Mouse (Mus musculus) hindbrain, embryonic 15.5 days (tissue): ENCODE measurements around the gene Cxcl10. TPM values are rescaled to one million over a fixed set of nuclear protein-coding genes. Genes with fewer than 3 reads are reported as not detected.
"Not testable (repeated sequence)": the region's sequence is repeated elsewhere in the genome, so short reads cannot be mapped to it uniquely, and the experiment has no call there.

Experiments
- ATAC-seq: fragments of 200-750 bp; cut with Nextera tagmentation; 2 replicates; pipeline ENCODE4 v1.8.0; 2017; ENCODE audit warnings: low read depth, moderate number of reproducible peaks, moderate TSS enrichment; ENCODE audit not compliant: low FRiP score
- H3K27ac ChIP-seq: fragments of 300-500 bp; sonication (generic); replicated peaks from 2 replicates; pipeline ENCODE4 v1.5.1; 2015; ENCODE audit warnings: mild to moderate bottlenecking, inconsistent platforms
- H3K27me3 ChIP-seq: fragments of 300-500 bp; sonication (generic); 2 replicates; pipeline ENCODE4 v1.6.1; 2015; ENCODE audit warnings: control low read depth, inconsistent platforms
- H3K36me3 ChIP-seq: fragments of 300-500 bp; sonication (generic); 2 replicates; pipeline ENCODE4 v1.6.1; 2015; ENCODE audit warnings: control low read depth, inconsistent platforms
- H3K4me1 ChIP-seq: fragments of 300-500 bp; sonication (generic); replicated peaks from 2 replicates; pipeline ENCODE4 v1.6.1; 2015; ENCODE audit warnings: control low read depth, inconsistent platforms
- H3K4me2 ChIP-seq: fragments of 300-500 bp; sonication (generic); 2 replicates; pipeline ENCODE4 v1.6.1; 2015; ENCODE audit warnings: moderate library complexity, mild to moderate bottlenecking, inconsistent platforms
- H3K4me3 ChIP-seq: fragments of 300-500 bp; sonication (generic); 2 replicates; pipeline ENCODE4 v1.5.1; 2015; ENCODE audit warnings: mild to moderate bottlenecking, inconsistent platforms
- H3K9ac ChIP-seq: fragments of 300-500 bp; sonication (generic); 2 replicates; pipeline ENCODE4 v1.6.1; 2015; ENCODE audit warnings: inconsistent platforms
- H3K9me3 ChIP-seq: fragments of 300-500 bp; sonication (generic); 2 replicates; pipeline ENCODE4 v1.6.1; 2016; ENCODE audit warnings: control low read depth, inconsistent platforms
- WGBS: fragments of 180-500 bp; shearing (Covaris S2); methylation state at CpG from one replicate; pipeline ENCODE4 v1.1.7; 2015; 5-methylcytosine and 5-hydroxymethylcytosine counted together
- polyA plus RNA-seq: library from polyadenylated mRNA; unstranded; fragments of >200 nt; fragmentation: Nextera tagmentation; extraction: Ambion mirVana; gene quantifications from 2 replicates; pipeline ENCODE4 v1.2.1, GENCODE M21; 2015

Gene Cxcl10
- polyA plus RNA-seq, 1 experiment from 2014 or later = 0.36 TPM

DNA sequence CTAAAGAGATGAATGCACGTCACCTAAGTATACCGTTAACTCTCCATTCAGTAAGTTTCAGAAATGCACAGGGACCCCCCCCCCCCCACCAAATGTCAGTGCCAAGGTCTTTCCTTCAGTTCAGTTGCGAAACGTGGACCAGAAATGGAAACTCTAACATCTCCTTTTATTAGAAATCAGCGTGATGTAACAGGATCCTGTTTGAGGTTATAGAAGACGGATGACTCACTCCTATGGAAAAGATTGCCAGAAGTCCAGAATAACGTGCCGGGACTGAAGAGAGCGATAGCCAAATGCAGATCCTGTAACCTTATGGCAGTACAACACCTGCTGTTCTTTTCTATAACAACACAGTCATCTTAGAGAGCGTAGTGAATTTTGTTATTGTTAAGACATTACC lies 19.7 kb upstream of the Cxcl10 start:
- whole genome bisulfite sequencing = 70% methylated on average over 10 of the region's 10 CpGs

DNA sequence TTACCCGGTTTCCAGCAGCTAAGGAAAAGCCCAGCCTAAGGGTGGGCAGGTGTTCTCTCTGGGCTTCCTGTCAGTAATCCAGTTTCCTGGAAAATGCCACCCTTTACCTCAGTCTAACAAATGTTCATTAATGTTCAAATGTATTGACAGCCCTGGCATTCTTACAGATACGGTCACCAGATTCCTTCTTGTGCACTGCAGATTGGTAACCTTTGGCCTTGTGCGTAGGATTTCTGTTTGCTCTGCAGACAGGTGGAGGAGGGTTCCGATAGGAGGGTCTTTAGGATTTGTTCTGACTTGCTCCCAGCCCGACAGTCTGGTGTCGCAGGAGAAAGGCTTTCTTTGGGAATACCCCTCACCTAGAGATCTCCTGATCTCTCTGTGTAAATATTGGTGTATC lies 17.9 kb upstream of the Cxcl10 start:
- H3K9me3 ChIP-seq = no peaks in the 10 kb centered on the region
- H3K4me3 ChIP-seq = no peak overlapping the region
- no peaks in the 10 kb centered on the region for H3K27me3 ChIP-seq
- H3K9ac ChIP-seq = no peak overlapping the region
- WGBS = 88% methylated on average over 6 of the region's 6 CpGs
- 0 out of 2 replicates have a peak, but pooled peaks cover 5% of the 10 kb centered on the region for H3K4me1 ChIP-seq
- no peak overlapping the region for H3K4me2 ChIP-seq
- ATAC-seq = no peak
- H3K36me3 ChIP-seq = no peaks in the 10 kb centered on the region
- H3K27ac ChIP-seq = no peak overlapping the region

More for the DNA sequence above, 19.7 kb upstream of the Cxcl10 start:
- H3K4me1 ChIP-seq = 0 out of 2 replicates have a peak, but pooled peaks cover 5% of the 10 kb centered on the region
- H3K27me3 ChIP-seq = no peaks in the 10 kb centered on the region
- no peak overlapping the region for H3K4me2 ChIP-seq
- no peak overlapping the region for H3K9ac ChIP-seq
- H3K36me3 ChIP-seq = no peaks in the 10 kb centered on the region
- no peaks in the 10 kb centered on the region for H3K9me3 ChIP-seq
- no peak overlapping the region for H3K4me3 ChIP-seq
- H3K27ac ChIP-seq = no peak overlapping the region
- no peak for ATAC-seq

DNA sequence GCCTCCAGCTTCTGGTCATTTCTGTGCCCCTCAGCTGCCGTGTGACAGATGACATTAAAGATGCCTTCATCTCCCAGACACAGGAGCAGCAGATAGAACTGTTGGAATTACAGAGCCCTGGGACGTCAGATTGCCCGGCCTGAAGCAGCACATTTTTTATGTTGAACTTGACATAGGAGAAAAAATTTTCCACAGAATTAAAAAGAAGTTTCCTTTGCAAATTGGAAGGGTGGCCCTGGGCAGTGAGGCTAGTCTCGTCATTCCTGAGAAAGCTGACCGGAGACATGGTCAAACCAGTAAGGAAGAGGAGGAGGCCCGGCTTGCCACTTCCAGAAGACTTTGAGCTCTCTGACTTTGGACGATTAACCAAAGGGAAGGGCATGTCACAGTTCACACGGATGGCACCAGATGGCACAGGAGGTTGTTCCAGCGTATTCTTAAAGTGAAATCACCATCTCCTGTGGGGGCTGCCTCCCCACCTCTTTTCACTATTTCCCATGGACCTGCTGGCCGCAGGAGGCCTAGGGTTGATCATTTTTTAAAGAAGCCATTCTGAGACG lies 16.5 kb upstream of the Cxcl10 start:
- no peak overlapping the region for H3K27ac ChIP-seq
- H3K9ac ChIP-seq = no peak overlapping the region
- H3K27me3 ChIP-seq = no peaks in the 10 kb centered on the region
- H3K9me3 ChIP-seq = no peaks in the 10 kb centered on the region
- 72% methylated on average over 11 of the region's 11 CpGs for WGBS
- no peak overlapping the region for H3K4me2 ChIP-seq
- no peak for ATAC-seq
- no peaks in the 10 kb centered on the region for H3K36me3 ChIP-seq
- H3K4me3 ChIP-seq = no peak overlapping the region
- 0 out of 2 replicates have a peak, but pooled peaks cover 5% of the 10 kb centered on the region for H3K4me1 ChIP-seq

DNA sequence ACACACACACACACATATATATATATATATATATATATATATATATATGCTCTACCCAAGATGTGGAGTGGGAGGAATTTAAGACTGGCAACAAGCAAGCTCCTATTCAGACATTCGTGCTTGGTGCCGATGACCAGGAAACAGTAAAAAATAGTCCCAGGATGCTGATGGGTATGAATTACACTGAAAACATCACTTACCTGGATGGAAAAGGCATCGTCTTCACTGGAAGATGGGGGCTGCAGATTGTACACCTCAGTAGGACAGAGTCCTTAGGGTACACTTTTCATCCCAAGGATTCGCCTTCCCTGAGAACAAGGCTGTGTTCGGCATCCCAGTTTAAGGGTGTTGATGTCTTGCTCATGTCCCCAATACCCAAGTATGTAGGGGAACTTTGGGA lies 15.3 kb upstream of the Cxcl10 start:
- H3K4me3 ChIP-seq = no peak overlapping the region
- no peaks in the 10 kb centered on the region for H3K36me3 ChIP-seq
- no peak overlapping the region for H3K27ac ChIP-seq
- H3K4me2 ChIP-seq = no peak overlapping the region
- 93% methylated on average over 5 of the region's 5 CpGs for WGBS
- no peaks in the 10 kb centered on the region for H3K27me3 ChIP-seq
- no peaks in the 10 kb centered on the region for H3K9me3 ChIP-seq
- H3K9ac ChIP-seq = no peak overlapping the region
- no peak for ATAC-seq
- H3K4me1 ChIP-seq = 0 out of 2 replicates have a peak, but pooled peaks cover under 1% of the 10 kb centered on the region

DNA sequence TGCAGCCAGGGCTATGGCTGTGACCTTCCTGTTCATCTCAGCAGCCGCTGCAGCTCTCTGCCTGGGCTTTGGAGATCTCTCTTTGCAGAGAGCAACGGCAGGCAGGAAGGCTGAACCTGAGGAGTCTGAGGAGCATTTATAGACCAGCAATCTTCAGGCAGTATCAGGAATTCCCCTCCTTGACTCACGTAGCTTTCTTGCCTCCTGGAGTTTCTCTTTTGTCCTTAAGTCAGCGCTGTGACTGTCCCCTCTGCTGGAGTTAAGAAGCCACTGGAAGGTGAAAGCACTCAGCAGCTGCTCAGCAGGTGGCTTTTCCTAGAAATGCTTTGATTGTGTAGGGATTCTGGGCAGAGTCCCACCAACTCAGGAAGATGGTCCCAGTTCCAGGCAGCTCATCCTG lies 14.5 kb upstream of the Cxcl10 start:
- Histone ChIP-seq H3K9me3 (no peaks in the 10 kb centered on the region), H3K27me3 (no peaks in the 10 kb centered on the region), H3K36me3 (no peaks in the 10 kb centered on the region), H3K27ac (no peak overlapping the region), H3K9ac (no peak overlapping the region), H3K4me3 (no peak overlapping the region), H3K4me1 (no peaks in the 10 kb centered on the region), H3K4me2 (no peak overlapping the region)
- no peak for ATAC-seq
- 6% methylated on average over 4 of the region's 4 CpGs for WGBS

DNA sequence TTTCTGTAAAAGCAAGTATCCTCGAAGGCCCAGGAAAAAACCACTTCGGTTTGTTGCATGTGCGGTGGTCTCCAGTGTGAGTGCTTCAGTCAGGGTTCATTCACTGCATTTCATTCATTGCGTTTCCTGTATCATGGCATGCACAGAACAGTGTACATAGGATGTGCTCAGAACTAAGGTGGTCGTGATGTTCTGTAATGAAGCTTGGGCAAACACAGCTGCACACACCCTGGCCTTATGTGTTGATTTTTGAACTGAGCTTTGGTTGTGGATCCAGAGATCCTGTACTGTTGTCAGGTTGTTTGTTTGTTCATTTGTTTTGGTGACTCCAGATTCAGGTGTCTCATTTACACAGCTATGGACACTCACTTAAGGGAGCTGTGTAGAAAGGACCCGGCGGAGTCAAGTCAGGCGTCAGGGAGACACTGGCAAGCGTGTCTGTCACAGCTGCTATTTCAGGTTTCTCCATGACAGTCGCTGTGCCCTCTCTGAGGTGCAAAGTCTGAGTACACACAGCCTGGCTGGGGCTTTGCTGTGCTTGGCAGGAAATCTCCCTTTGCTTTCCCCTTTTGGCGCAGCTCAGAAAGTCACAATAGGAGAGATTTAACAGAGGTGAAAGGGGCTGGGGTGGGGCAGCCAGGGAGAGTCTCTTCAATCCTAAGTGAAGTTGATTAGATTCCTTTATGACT lies 10.2 kb upstream of the Cxcl10 start:
- 75% methylated on average over 11 of the region's 11 CpGs for WGBS

DNA sequence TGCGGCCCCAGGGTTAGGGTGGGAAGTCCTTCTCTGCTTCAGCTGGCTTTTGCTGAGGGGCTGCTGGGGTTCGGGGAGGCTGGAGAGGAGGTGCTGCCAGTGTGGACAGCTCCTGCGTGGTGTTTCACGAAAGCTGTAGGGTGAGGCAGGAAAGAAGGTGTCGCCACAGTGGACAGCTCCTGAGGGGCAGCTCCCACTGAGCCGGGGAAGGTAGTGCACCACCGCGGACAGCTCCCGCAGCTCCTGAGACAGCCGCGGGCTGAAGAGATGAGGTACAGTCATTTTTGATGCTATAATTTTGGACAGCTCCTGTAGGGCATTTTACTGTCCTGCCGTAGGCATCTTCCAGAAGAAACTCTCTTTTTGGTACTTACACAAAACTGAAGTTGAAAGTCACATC lies 9.3 kb upstream of the Cxcl10 start:
- WGBS = 60% methylated on average over 11 of the region's 12 CpGs
- H3K36me3 ChIP-seq = no peaks in the 10 kb centered on the region
- ATAC-seq = no peak

More for the DNA sequence above, 10.2 kb upstream of the Cxcl10 start:
- H3K9me3 ChIP-seq = no peaks in the 10 kb centered on the region
- no peak overlapping the region for H3K27ac ChIP-seq
- H3K27me3 ChIP-seq = no peaks in the 10 kb centered on the region
- no peaks in the 10 kb centered on the region for H3K36me3 ChIP-seq
- no peak overlapping the region for H3K4me2 ChIP-seq
- no peaks in the 10 kb centered on the region for H3K4me1 ChIP-seq
- no peak overlapping the region for H3K9ac ChIP-seq
- ATAC-seq = no peak
- no peak overlapping the region for H3K4me3 ChIP-seq

DNA sequence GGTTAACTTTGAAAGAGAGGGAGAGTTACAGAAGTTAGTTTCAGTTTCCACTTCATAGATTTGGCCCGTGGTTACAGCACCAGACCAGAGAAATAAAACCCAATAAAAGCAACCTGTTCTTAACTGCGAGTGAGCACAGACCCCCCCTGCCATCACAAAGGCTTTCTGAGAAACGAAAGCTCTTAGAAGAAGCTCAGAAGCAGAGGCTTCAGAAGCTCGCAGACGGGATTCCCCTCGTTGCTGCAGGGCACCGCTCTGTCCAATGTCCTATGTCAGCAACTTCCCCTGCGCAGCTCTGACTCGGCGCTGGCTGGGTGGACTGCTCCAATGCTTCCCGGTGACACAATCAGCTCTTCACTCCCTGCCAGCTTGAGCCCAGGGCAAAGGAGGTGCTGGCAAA lies 4.8 kb upstream of the Cxcl10 start:
- Histone ChIP-seq H3K4me2 (peak overlapping the region; percentile 33), H3K27ac (no peak overlapping the region), H3K4me3 (0 out of 2 replicates have a peak overlapping the region, but pooled peaks have one; percentile 13), H3K9ac (no peak overlapping the region), H3K36me3 (no peaks in the 10 kb centered on the region), H3K4me1 (no peaks in the 10 kb centered on the region), H3K9me3 (no peaks in the 10 kb centered on the region), H3K27me3 (0 out of 2 replicates have a peak, but pooled peaks cover 2% of the 10 kb centered on the region)
- WGBS = 58% methylated on average over 11 of the region's 11 CpGs
- no peak for ATAC-seq

More for the DNA sequence above, 9.3 kb upstream of the Cxcl10 start:
- Histone ChIP-seq H3K9ac (no peak overlapping the region), H3K9me3 (no peaks in the 10 kb centered on the region), H3K4me3 (no peak overlapping the region), H3K27me3 (no peaks in the 10 kb centered on the region), H3K4me1 (no peaks in the 10 kb centered on the region), H3K27ac (no peak overlapping the region), H3K4me2 (no peak overlapping the region)

DNA sequence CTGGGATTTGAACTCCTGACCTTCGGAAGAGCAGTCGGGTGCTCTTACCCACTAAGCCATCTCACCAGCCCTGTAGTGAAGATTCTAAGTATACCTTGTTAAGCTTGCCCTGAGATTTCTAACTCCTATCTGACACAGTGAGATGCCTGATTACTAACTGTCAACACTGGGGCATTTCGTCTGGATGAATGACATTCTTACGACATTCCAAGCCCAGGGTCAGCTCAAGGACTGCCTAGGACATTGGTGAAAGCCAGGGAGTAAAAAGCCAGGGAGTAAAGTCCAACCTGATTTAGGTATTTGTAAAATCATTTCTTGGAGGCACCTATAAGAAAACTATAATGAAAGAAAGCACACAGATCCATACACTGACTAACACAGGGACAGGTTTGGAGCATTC lies 4.0 kb upstream of the Cxcl10 start:
- H3K27me3 ChIP-seq, ATAC-seq, H3K9me3 ChIP-seq, H3K4me1 ChIP-seq, H3K9ac ChIP-seq, H3K36me3 ChIP-seq, H3K27ac ChIP-seq, H3K4me3 ChIP-seq, H3K4me2 ChIP-seq: not testable (repeated sequence)
- 77% methylated on average over 4 of the region's 4 CpGs for WGBS

DNA sequence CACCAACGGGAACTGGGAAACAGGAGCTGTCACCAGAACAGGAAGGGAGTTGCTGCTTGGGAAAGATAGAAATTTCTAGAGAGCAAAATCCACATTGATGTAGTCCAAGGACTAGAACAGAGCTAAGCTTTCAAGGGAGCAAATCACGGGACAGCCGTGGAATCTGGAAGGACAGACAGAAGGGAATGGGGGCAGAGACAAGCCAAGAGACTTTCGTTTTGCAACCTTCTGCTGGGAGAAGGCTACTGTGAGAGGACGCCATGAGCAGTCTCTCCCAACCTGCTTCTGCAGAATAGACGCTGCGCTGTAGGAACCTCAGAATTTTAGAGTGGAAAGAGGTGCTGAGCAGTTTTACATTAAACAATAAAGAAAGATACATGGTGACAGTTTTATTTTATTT lies 1.0 kb upstream of the Cxcl10 start:
- no peak overlapping the region for H3K9ac ChIP-seq
- no peak overlapping the region for H3K27ac ChIP-seq
- WGBS = 84% methylated on average over 7 of the region's 7 CpGs
- H3K4me2 ChIP-seq = no peak overlapping the region
- no peaks in the 10 kb centered on the region for H3K9me3 ChIP-seq
- no peaks in the 10 kb centered on the region for H3K4me1 ChIP-seq
- no peaks in the 10 kb centered on the region for H3K36me3 ChIP-seq
- H3K27me3 ChIP-seq = 0 out of 2 replicates have a peak, but pooled peaks cover 7% of the 10 kb centered on the region
- H3K4me3 ChIP-seq = no peak overlapping the region
- no peak for ATAC-seq

DNA sequence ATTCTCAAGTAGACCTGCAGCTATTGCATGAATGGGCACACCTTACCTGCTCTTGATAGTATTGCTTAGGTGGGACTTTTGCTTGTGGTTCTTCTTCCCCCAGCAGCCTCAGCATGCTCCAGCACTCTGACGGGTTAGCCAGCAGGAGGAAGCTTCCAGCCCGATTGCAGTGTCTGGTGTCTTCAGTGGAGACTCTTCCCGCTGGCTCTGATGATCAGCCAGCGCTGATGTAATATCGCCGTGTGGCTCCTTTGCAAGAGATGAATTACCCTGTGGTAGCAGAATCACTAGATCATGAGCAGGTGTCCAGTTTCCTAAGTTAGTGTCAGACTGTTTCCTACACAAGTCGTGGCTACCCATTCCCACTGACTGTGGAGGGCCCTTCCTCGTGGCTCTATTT lies 3.7 kb downstream of the Cxcl10 start:
- 91% methylated on average over 8 of the region's 8 CpGs for WGBS
- H3K4me3 ChIP-seq = no peak overlapping the region
- H3K9me3 ChIP-seq = no peaks in the 10 kb centered on the region

DNA sequence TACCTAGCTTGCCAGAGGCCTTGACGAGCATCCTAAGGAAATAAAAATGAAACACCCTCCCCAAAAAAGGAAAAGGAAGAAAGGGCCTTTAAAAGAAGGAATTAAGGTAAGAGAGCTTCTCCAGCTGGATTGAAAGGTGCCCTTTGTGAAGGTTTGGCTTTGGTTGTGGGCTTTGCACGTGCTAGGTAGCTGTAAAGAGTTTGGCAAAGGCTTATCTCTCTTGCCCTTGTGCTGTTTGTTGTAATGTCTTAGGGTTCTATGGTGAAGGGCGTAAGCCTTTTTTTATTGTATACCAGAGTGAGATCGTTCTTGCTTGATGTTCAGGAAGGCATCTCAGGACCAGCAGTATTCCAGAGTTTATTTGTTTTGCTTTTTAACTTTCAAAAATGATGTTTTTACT lies 8.1 kb downstream of the Cxcl10 start:
- no peak overlapping the region for H3K4me2 ChIP-seq
- no peak overlapping the region for H3K4me3 ChIP-seq
- no peaks in the 10 kb centered on the region for H3K27me3 ChIP-seq
- no peak overlapping the region for H3K27ac ChIP-seq
- ATAC-seq = no peak
- no peaks in the 10 kb centered on the region for H3K36me3 ChIP-seq
- WGBS = 83% methylated on average over 4 of the region's 4 CpGs
- no peaks in the 10 kb centered on the region for H3K4me1 ChIP-seq
- no peak overlapping the region for H3K9ac ChIP-seq
- H3K9me3 ChIP-seq = no peaks in the 10 kb centered on the region

More for the DNA sequence above, 3.7 kb downstream of the Cxcl10 start:
- no peak overlapping the region for H3K27ac ChIP-seq
- 0 out of 2 replicates have a peak, but pooled peaks cover 7% of the 10 kb centered on the region for H3K27me3 ChIP-seq
- no peak overlapping the region for H3K9ac ChIP-seq
- ATAC-seq = no peak
- H3K36me3 ChIP-seq = no peaks in the 10 kb centered on the region
- no peak overlapping the region for H3K4me2 ChIP-seq
- no peaks in the 10 kb centered on the region for H3K4me1 ChIP-seq
